Mouse (Mus musculus): Measurements from ENCODE around the gene Tex28. TPM values are rescaled to one million over a fixed set of nuclear protein-coding genes. Genes with fewer than 3 reads are reported as not detected.

Tex28 gene
- polyA plus RNA-seq, 1 experiment from 2014 or later: not detected

Other genes starting within 250 kb of the Tex28 start
- gene Arhgap4, start 246.0 kb downstream of the Tex28 start, polyA plus RNA-seq (2015; fragmentation: Nextera tagmentation; extraction: Ambion mirVana): 4.7 and 4.8 TPM in 2 replicates
- gene Naa10, start 245.9 kb downstream of the Tex28 start, polyA plus RNA-seq (2015; fragmentation: Nextera tagmentation; extraction: Ambion mirVana): 129 and 131 TPM in 2 replicates
- 17.5 TPM in 2 replicates for gene Renbp, start 237.0 kb downstream of the Tex28 start, polyA plus RNA-seq (2015; fragmentation: Nextera tagmentation; extraction: Ambion mirVana)
- 34.9 and 38.5 TPM in 2 replicates for gene Hcfc1, start 201.5 kb downstream of the Tex28 start, polyA plus RNA-seq (2015; fragmentation: Nextera tagmentation; extraction: Ambion mirVana)
- 25.0 and 27.7 TPM in 2 replicates for gene Irak1, start 143.9 kb downstream of the Tex28 start, polyA plus RNA-seq (2015; fragmentation: Nextera tagmentation; extraction: Ambion mirVana)
- not detected in 2 replicates for gene Opn1mw, start 40.4 kb downstream of the Tex28 start, polyA plus RNA-seq (2015; fragmentation: Nextera tagmentation; extraction: Ambion mirVana)
- gene Mecp2, start 32.5 kb downstream of the Tex28 start, polyA plus RNA-seq (2015; fragmentation: Nextera tagmentation; extraction: Ambion mirVana): 6.2 and 6.8 TPM in 2 replicates
- gene Tktl1, start 9.4 kb upstream of the Tex28 start, polyA plus RNA-seq (2015; fragmentation: Nextera tagmentation; extraction: Ambion mirVana): not detected in 2 replicates
- gene Flna, start 82.0 kb upstream of the Tex28 start, polyA plus RNA-seq (2015; fragmentation: Nextera tagmentation; extraction: Ambion mirVana): 38.9 and 43.6 TPM in 2 replicates
- 11.5 and 11.8 TPM in 2 replicates for gene Emd, start 86.8 kb upstream of the Tex28 start, polyA plus RNA-seq (2015; fragmentation: Nextera tagmentation; extraction: Ambion mirVana)
- gene Rpl10, start 103.0 kb upstream of the Tex28 start, polyA plus RNA-seq (2015; fragmentation: Nextera tagmentation; extraction: Ambion mirVana): 609 and 656 TPM in 2 replicates
- 25.4 and 30.8 TPM in 2 replicates for gene Taz, start 114.1 kb upstream of the Tex28 start, polyA plus RNA-seq (2015; fragmentation: Nextera tagmentation; extraction: Ambion mirVana)
- gene Dnase1l1, start 114.5 kb upstream of the Tex28 start, polyA plus RNA-seq (2015; fragmentation: Nextera tagmentation; extraction: Ambion mirVana): 21.0 and 22.1 TPM in 2 replicates
- 69.8 and 72.1 TPM in 2 replicates for gene Atp6ap1, start 129.3 kb upstream of the Tex28 start, polyA plus RNA-seq (2015; fragmentation: Nextera tagmentation; extraction: Ambion mirVana)
- gene Gdi1, start 137.2 kb upstream of the Tex28 start, polyA plus RNA-seq (2015; fragmentation: Nextera tagmentation; extraction: Ambion mirVana): 45.7 and 49.2 TPM in 2 replicates
- gene Fam50a, start 145.2 kb upstream of the Tex28 start, polyA plus RNA-seq (2015; fragmentation: Nextera tagmentation; extraction: Ambion mirVana): 37.8 and 42.6 TPM in 2 replicates
- gene Plxna3, start 161.2 kb upstream of the Tex28 start, polyA plus RNA-seq (2015; fragmentation: Nextera tagmentation; extraction: Ambion mirVana): 1.2 and 1.3 TPM in 2 replicates
- gene Lage3, start 185.8 kb upstream of the Tex28 start, polyA plus RNA-seq (2015; fragmentation: Nextera tagmentation; extraction: Ambion mirVana): 62.2 and 71.7 TPM in 2 replicates
- 39.8 and 47.2 TPM in 2 replicates for gene Ubl4a, start 205.4 kb upstream of the Tex28 start, polyA plus RNA-seq (2015; fragmentation: Nextera tagmentation; extraction: Ambion mirVana)
- 8.2 and 8.4 TPM in 2 replicates for gene Slc10a3, start 205.5 kb upstream of the Tex28 start, polyA plus RNA-seq (2015; fragmentation: Nextera tagmentation; extraction: Ambion mirVana)
- gene Fam3a, start 225.4 kb upstream of the Tex28 start, polyA plus RNA-seq (2015; fragmentation: Nextera tagmentation; extraction: Ambion mirVana): 8.6 and 9.6 TPM in 2 replicates
- 20.2 and 22.3 TPM in 2 replicates for gene Ikbkg, start 225.5 kb upstream of the Tex28 start, polyA plus RNA-seq (2015; fragmentation: Nextera tagmentation; extraction: Ambion mirVana)

All from liver, embryonic 13.5 days (tissue).